Mouse (Mus musculus): ENCODE results near the gene Wls.

The Wls gene

DNA sequence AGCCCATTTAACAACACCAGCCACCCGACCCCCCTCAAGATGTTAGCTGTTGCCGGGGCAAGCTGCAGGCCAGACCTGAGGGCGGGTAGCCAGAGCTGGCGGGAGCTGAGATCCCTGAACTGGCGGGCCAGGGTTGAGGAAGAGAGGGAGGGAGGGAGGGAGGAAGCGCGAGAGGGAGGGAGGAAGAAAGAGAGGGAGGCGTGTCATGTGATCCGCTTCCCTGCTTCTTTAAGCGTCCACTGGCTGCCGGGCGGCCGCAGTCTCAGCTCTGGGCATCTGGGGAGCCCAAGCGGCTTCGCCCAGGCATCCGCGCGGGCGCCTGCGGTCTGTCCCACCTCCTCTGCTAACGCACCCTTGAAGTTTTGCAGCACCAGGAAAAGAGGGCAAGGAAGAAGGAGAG lies at the start of gene Wls:
Gene Wls (plus strand): TSS at position 192 of the 400 bp plus-strand sequence.
- DNase-seq (ENCODE audit: low spot score), result peak; percentile 78

- DNase-seq (ENCODE audit: low spot score), result no peak
Observed at GRCm38 (mm10) chr3:159789781-159790180, 49.7 kb upstream of the Wls start.

- DNase-seq (ENCODE audit: low spot score), result no peak
Observed at GRCm38 (mm10) chr3:159831535-159831934, 7.9 kb upstream of the Wls start.

GRCm38 (mm10) chr3:159840002-159840816 lies 737 bp downstream of the Wls start:
- peak; percentile 67 for DNase-seq (ENCODE audit: low spot score)

- peak; percentile 22 for DNase-seq (ENCODE audit: low spot score)
Observed at GRCm38 (mm10) chr3:159840817-159841390, 1.4 kb downstream of the Wls start.

DNA sequence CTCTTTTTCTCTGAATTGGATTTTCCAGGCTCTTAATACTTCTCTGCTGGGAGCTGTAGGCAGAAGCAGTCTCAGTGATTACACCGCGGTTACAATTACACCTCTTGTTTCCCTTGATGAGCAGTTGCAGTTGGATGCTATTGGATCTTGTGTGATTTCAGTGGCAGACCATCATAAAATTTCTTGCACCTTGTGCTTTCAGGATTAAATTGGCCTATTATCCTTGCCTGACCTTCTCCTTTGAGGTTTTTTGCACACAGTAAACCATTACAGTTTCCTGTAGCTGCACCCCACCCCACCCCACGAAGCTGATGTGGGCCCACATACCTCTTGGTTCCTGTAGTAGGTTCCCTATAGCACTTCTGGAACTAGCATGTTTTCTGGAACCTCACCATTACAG lies 2.0 kb downstream of the Wls start:
- DNase-seq (ENCODE audit: low spot score), result no peak

GRCm38 (mm10) chr3:159843135-159843534 lies 3.7 kb downstream of the Wls start:
- no peak for DNase-seq (ENCODE audit: low spot score)

- DNase-seq (ENCODE audit: low spot score), result no peak
Observed at GRCm38 (mm10) chr3:159847410-159848016, 8.0 kb downstream of the Wls start.

DNA sequence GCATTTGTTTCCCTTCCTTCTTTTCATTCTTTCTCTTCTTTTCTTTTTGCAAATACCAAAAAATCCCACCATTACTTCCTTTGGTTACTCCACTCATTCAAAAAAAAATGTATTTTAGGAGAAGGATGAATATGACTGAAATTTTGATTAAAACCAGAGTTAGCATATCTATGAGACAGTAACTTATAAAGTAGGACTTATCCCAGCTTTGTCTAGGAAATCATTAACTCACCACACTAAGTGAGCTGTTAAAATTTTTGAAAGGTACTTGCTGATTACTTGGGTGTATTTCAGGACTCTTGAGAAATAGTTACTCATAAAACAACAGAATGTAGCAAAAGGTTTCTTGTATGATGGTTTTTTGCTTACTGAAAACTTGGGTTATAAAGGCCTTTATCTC lies 8.7 kb downstream of the Wls start:
- DNase-seq (ENCODE audit: low spot score), result no peak

DNA sequence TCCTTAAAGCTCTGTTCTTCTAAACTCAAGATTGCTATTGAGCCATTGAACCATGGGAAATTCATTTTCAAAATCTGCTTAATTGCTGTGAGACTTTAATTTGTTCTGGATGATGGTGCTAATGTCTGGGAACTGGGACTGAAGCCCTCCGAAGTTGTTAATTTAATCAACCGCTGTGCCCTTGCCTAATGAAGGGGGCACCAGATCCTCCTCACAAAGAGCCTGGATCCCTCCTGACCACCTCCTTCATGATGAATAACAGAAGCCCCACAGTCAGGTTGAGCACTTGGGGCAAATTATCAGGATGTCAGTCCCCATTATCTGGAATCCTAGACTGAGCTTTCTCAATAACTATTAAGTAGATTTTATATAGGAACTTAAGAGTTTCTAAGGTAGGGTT lies 12.0 kb downstream of the Wls start:
- DNase-seq (ENCODE audit: low spot score), result no peak

DNA sequence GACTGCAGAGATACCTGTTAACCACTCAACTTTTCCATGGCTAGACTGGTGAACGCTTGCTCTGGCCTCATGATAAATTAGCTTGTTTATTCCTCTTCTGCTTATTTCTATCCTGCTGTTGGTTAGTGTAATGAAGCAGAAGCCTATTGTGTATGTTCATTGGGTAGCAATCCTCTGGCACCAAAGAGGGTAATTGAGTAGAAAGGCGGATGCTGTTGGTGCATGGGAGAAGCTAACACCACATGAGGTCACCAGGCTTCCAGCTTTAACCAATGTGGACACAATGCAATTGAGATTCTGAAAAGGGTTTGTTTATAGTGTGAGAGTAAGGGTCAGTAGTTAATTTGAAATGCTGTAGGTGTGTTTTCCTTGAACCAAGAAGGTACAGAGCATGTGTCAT lies 12.5 kb downstream of the Wls start:
- no peak for DNase-seq (ENCODE audit: low spot score)

DNA sequence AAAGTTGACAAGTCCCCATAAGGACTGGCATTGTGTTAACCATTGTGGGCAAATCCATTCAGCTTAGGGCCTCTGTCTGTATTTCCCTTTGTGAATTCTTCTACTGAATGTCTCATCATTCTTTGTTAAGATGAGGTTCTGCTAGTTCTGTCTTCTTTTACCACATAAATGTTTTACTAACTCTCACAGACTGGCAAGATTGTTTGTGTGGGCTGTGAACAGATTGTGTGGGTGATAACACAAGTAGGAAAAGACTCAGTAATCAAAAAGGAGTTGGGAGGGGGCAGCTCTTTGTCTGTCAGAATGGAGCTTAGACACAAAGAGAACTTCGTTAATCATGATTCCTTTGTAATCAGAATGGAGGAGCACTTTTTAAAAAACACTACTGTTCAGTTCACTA lies 17.6 kb downstream of the Wls start:
- no peak for DNase-seq (ENCODE audit: low spot score)

DNA sequence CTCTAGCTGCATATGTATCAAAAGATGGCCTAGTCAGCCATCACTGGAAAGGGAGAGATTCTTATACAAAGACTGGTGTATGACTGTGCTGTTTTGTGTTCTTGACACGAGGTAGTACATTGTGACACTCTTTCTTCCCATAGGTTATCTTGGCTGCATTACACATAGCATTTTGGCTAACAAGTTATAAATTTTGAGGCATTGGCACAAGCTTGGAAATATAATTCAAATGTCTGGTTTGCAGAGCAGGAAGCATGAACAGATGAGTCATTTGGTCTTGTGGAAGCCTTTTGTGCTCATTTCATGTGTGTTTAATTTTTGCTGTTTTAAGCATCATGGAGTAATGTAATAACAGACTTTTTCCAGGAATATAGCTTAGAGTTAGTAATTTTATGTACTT lies 26.2 kb downstream of the Wls start:
- DNase-seq (ENCODE audit: low spot score), result no peak

- DNase-seq (ENCODE audit: low spot score), result no peak
Observed at GRCm38 (mm10) chr3:159878983-159879382, 39.5 kb downstream of the Wls start.

GRCm38 (mm10) chr3:159883325-159883724 lies 43.9 kb downstream of the Wls start:
- DNase-seq (ENCODE audit: low spot score), result no peak

DNA sequence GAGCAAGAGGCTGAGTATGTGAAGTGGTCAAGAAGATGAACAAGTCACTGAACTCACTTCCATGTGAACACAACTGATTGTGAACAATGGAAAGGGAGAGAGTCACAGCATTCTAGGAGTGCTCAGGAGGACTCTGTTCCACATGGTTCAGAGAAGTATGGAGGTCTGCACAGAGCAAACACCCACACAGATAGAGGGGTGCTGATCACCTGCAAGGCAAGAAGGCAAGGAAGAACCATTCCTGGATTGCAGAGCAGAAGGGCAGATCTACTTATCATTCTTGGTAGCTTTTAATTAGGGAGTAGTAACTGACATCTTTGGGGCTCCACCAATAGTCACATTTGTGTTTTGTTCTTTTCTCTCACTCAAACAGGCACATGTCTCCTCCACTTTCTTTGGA lies 45.3 kb downstream of the Wls start:
- DNase-seq (ENCODE audit: low spot score), result no peak

DNA sequence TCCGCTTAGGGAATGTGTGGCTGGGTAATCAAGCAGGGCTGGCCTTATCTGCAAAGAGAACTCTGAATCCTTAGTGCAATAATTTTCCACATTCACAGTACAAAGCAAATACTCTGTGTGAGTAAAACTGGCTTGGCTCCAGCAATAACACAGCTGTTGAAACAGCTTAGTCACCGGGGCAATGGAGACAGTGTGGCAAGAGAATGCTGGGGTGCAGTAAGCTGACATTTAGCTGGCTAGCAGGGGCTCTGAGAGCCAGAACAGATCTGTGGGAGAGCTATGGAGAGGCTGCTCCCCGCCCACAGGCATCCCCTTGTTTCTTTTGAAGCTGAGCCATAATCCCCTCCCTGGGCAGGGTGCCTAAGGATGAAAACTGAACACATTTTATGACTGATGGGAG lies 45.8 kb downstream of the Wls start:
- DNase-seq (ENCODE audit: low spot score), result peak; percentile 89

- DNase-seq (ENCODE audit: low spot score), result no peak
Observed at GRCm38 (mm10) chr3:159885781-159886400, 46.4 kb downstream of the Wls start.

GRCm38 (mm10) chr3:159890176-159891056 lies 50.9 kb downstream of the Wls start:
- no peak for DNase-seq (ENCODE audit: low spot score)

DNA sequence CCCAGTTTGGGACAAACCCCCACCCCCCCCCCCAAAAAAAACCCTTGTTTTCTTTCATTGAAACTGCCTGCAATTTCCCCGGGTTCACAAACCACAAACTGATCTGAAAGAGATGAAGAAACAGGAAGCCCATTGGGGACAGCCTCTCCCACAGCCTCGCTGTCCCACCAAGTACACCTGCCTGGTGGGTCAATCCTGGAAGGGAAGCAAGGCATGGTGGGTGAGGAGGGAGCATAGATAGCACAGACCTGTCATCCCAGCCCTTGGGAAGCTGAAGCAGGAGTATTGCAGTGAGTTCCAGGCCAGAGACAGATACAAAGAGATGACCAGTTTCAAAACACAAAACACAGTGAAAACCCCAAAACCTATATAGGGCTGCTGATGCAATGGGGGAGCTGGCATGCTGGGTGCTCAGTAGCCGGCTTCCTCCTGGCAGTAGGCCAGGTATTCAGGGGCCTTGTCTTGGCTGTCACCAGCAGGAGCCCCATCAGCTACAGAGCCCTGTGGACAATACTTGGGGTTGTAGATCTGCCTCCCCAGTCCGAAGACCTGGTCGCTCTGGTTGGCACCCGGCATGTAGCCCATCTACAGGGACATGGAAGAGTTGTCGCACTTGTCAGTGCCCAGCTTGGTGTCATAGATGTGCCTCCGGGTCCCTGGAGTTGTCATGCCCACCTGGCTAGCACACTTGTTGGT lies 51.7 kb downstream of the Wls start:
- DNase-seq (ENCODE audit: low spot score), result no peak

DNA sequence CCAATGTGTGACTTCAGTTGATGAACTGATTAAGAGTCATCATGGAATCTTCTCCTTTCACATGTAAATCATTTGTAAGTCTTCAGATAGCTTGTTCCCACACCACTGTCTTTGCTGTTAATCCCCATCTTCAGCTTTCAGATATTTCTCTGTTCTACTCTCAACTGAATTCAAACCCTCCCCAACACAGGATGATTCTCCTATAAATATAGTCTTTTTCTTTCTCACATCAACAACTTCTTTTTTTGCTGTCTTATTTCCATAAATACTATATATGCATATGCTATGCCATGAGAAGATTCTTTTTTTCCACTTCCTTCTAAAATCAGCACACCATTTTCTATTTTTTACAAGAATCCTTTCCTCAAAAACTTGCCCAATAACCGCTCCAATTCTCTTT lies 67.9 kb downstream of the Wls start:
- no peak for DNase-seq (ENCODE audit: low spot score)

Data from urinary bladder, postnatal 14 days (tissue).